Mouse (Mus musculus): Measurements from ENCODE around the gene Spr.
"Not testable (repeated sequence)": the region's sequence is repeated elsewhere in the genome, so short reads cannot be mapped to it uniquely, and the experiment has no call there.

The Spr gene

DNA sequence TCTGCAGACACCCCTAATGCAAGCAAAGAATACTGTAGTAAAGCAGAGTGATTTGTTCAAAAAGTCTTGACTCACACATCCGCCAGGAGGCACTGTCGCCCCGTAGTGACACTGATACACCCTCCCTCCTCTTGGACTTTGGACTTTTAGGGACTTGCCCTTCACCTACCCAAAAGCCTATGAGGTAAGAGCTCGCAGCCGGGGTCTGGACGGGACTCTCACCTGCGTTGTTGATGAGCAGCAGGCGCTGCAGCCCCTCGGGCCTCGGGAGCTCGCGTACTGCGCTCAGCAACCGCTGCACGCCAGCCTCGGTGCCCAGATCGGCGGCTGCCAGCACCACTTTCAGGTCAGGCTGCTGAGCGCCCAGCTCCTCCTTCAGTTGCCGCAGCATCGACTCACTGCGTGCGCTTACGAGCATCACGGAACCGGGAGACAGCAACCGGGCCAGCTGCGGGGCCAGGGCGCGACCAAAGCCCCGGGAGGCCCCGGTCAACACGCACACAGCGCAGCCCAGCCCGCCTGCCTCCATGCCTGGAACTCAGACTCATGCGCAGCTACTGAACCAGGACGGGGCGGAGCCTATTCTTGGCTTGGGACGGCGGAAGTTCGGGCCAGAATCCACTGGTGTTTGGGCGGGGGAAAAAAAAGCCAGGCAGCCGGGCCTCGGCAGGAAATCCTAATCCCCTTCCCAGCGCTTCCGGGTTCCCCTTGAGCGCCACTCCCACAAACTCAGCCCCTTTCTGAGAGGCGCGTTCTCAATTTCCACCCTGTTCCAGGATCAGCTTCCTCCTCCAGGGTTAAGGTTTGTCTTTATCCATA is at the start of gene Spr:
Gene Spr (minus strand): TSS at position 550 of the 819 bp plus-strand sequence.
- peak; percentile 60 to 84 for DNase-seq (ENCODE audit: low spot score in 2 of 2)

DNA sequence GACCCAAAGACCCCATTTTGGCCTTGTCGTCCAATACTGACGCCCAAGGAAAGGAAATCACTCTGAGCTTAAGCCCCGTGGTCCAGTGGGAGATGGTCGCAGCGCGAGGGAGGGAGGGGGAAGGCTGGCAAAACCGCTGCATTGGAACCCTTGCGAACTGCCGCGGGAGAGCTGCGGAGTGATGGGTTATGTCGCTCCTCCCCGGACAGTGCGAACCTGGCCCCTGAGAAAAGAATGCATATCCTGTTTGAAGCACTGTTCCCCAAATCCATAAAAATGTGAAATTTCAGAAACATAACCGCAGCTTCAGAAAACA is 49.1 kb upstream of the Spr start:
- DNase-seq (ENCODE audit: low spot score in 2 of 2), result no peak

DNA sequence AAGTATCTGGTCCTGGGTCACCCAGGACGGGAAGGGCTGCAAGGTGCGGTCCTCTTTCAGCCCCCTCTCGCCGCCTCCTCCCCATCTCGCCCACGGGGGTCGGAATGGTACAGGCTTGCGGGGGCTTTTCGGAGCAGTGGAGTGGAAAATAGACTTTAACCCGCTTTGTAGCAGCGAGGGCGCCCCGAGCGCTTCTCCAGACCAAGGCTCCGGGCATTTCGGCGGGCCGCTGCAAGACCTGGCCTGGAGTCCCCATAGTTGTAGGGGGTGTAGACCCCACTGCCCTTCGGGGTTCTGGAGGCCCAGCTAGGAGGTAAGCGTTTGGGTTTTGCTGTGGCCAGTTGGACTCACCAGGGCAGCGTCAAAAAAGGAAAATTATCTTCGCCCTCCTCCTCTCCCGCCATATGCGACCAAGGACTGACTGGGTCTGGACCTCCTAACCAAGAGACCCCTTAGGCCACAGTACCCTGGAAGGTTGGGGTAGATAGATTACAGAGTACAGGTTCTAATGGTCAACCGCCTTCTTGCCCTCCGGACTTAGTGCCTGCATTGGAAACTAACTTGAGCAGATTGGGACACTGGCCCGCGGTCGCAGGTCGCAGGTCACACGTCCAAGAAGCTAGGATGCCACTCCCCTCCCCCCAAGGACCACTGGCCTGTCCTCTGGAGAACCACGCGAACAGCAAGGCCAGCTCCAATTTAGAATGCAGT is 48.6 kb upstream of the Spr start:
- DNase-seq (ENCODE audit: low spot score in 2 of 2), result no peak

DNA sequence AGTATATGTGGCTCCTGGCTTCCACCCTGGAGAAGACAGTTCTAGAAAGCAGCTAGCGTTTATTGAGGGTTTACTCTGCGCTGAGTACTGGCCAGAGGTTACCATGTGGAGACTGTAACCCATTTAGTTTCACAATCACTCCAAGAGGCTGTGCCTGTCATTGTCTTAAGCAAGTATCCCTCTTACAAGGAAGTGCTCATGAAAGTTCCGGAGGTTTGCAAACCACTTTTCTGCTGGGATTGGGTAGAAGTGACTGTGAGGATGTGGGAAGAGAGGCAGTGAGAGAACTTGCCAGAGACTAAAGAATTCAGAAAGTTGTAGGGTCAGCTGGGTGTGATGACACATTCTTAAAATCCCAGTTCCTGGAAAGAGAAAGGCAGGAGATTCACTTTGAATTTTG is 46.4 kb upstream of the Spr start:
- DNase-seq (ENCODE audit: low spot score in 2 of 2), result no peak

- no peak for DNase-seq (ENCODE audit: low spot score in 2 of 2)
These were observed 42.5 kb upstream of the Spr start for GRCm38 (mm10) chr6:85180036-85180435.

DNA sequence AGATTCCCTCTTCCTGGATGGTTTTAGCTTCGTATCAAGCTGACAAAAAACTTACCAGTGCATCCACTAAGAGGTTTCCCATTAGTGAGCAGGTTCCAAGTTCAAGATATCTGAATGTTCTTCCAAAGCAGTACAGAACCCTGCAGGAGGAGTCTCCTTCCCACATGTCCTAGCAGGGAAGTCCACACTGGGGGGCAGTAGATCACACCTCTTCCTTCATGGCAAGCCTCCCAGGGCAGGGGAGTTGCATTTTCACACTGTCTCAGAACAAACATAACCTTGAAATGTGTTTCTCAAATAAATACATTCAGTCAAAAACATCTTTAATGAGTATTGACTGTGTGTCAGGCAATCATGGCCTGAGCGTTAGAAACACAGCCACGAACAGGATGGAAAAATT is 42.0 kb upstream of the Spr start:
- no peak for DNase-seq (ENCODE audit: low spot score in 2 of 2)

DNA sequence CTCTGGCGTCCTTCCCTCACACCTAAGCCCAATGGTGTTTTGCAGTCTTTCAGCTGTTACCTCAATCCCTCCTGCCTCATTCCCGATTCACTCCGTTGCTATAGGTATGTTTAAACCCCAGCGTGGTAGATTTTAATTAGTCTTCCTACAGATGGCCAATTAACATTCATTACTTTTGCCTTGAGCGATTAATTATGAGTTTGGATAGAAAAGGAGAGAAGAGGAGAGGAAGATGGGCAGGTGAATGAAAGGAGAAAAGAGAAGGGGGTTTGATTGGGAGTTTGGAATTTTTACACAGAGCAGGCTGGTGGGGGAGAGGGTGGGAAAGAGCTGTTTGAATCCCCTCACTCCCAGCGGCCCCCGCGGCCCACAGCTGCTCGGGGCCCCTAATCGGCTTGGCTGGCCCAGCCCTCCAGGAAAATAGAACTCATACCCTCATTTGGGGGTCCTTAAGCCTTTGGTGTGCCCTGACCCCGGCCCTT is 27.9 kb upstream of the Spr start:
- DNase-seq (ENCODE audit: low spot score in 2 of 2), result no peak

- peak; percentile 52 to 78 for DNase-seq (ENCODE audit: low spot score in 2 of 2)
These were observed 22.8 kb upstream of the Spr start for GRCm38 (mm10) chr6:85160201-85160923.

DNA sequence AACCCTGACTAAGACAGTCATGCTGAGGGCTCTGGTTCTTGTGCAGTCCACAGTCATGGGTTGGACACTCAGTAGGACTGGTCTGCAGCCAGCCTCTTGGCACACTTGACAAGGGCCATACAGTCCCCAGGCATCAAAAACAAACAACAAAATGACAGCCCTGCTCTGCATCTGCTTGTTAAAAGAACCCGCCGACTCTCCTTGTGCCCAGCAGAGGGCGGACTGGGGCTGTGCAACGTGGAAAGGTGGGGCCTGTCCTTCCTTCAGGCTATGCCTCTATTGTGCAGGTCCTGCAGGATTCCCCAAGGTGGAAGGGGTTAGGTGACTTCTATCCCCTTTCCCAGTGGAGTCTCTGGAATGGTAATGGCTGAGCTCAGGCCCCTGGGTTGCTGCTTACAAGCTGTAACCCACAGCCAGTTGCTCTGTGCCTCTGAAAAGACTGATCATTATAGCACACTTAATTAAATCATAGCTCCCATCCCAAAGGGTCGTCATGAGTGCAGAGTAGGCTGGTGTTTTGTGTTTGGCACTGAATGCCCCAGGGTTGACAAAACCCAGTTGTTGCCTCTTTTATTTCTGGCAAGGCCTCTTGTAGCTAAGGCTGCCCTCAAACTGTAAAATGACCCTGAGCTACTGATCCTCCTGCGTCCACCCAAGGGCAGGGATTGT is 21.7 kb upstream of the Spr start:
- DNase-seq (ENCODE audit: low spot score in 2 of 2), result peak; percentile 16 to 61

GRCm38 (mm10) chr6:85158040-85158804 is 20.7 kb upstream of the Spr start:
- DNase-seq (ENCODE audit: low spot score in 2 of 2), result not testable (repeated sequence)

DNA sequence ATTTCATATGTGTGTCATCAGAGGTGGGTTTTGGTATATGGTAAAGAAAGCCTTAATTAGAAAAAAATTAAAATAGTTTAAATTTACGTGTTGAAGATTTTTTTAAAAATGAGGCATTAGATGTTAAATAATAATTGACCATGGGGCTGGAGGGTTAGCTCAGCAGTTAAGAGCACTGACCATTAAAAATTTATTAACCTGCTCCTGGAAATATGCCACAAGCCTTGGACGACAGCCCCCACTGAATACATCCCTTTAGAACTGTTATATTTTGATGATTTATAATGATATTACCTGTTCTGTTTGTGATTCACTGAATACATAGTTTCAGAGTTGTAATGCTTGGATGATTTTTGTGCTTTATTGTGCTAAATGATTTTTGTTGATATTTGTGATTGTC is 19.0 kb upstream of the Spr start:
- DNase-seq (ENCODE audit: low spot score in 2 of 2), result not testable (repeated sequence)

GRCm38 (mm10) chr6:85154861-85155528 is 17.4 kb upstream of the Spr start:
- peak in 1 of 2 experiments; percentile 52 for DNase-seq (ENCODE audit: low spot score in 2 of 2)

DNA sequence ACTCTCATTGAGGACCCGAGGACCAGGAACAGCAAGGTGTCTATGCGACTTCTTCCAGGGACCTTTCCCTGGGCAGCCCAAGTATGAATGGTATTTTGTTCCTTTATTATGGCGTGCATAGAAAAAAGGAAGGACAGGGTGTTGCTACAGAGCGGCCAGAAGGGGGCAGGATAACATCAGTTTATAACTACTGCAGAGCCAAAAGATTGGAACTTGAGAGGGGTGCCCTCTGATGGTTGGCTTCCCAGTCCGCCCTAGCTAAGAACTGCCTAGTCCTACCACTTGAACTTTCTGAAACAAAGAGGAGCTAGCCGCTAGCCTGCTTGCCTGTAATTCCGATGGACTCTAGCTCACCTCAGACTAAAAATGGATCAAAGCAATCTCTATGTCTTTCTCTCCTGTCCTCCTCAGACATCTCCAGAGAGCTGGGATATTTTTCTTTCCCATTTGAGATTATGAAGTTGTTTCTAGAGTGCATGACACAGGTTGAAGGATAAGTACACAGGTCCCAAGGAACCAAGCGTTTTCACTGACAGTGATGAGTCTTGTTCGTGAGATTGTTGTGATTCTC is 16.5 kb upstream of the Spr start:
- peak in 1 of 2 experiments; percentile 62 for DNase-seq (ENCODE audit: low spot score in 2 of 2)

GRCm38 (mm10) chr6:85150386-85150785 is 12.8 kb upstream of the Spr start:
- DNase-seq (ENCODE audit: low spot score in 2 of 2), result no peak

- no peak for DNase-seq (ENCODE audit: low spot score in 2 of 2)
These were observed 10.1 kb upstream of the Spr start for GRCm38 (mm10) chr6:85147636-85148035.

- DNase-seq (ENCODE audit: low spot score in 2 of 2), result no peak
These were observed 6.9 kb upstream of the Spr start for GRCm38 (mm10) chr6:85144466-85144865.

GRCm38 (mm10) chr6:85141013-85141412 is 3.4 kb upstream of the Spr start:
- peak in 1 of 2 experiments; percentile 38 for DNase-seq (ENCODE audit: low spot score in 2 of 2)

GRCm38 (mm10) chr6:85139534-85139933 is 2.0 kb upstream of the Spr start:
- DNase-seq (ENCODE audit: low spot score in 2 of 2), result no peak

- not testable (repeated sequence) for DNase-seq (ENCODE audit: low spot score in 2 of 2)
These were observed 782 bp downstream of the Spr start for GRCm38 (mm10) chr6:85136784-85137183.

- DNase-seq (ENCODE audit: low spot score in 2 of 2), result peak in 1 of 2 experiments; percentile 48
These were observed 4.8 kb downstream of the Spr start for GRCm38 (mm10) chr6:85132794-85133193.

Measured in spleen, postnatal 10 days (tissue).